Mouse (Mus musculus) ovary, adult 18-20 months (tissue): ENCODE data around the gene Prim2.

Experiments
- DNase-seq: peaks from one replicate; pipeline ENCODE4 v3.0.0; 2022; ENCODE audit warnings: low spot score, mixed read lengths

Gene Prim2

DNA sequence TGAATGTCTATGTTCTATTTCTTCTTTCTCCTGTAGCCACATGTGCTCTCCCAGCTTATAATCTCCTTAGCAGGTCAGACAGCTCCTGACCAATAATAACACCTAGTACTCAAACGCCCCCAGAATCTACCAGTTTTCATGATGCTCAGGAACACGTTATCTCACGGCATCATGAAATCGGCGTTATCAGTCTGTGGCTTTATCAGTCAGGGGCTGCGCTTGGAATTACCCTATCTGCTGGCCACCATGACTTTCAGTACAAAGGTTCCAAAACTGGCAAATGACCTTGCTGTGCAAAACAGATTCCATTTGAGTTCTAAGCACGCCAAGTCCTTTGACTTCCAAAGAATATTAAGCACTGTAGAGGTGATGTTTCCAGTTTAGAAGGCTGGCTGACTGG is 127.9 kb downstream of the Prim2 start:
- peak; percentile 9 for DNase-seq

- DNase-seq, result no peak
These were observed 131.6 kb downstream of the Prim2 start for GRCm38 (mm10) chr1:33537948-33538347.

DNA sequence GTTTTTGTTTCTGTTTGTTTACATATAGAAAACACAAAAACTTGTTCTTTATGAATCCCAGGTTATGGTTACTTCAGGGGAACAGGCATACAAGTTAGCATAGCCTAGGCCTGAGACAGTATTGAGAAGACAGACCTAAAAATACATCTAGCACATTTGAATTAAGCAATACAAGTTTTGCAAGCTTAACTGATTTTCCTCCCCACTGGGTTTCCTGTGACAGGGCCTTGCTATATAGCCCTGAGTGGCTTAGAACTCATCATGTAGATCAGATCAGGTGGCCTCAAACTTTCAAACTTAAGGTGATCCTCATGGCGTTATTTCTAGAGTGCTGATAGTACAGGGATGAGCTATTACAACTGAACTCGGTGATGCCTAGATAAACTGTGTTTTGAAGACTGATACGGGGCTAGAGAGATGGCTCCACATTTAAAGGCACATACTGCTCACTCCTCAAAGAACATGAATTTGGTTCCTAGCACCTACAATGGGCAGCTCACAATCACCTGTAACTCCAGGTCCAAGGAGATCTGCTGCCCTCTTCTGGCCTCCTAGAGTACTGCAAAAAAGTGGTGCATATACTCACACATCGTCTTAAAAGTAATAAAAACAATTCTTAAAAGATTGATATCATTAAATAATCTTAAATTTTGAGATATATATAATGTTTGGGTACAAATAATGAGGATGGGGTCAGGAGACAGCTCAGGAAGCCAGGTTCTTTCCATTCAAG is 133.2 kb downstream of the Prim2 start:
- DNase-seq, result no peak

DNA sequence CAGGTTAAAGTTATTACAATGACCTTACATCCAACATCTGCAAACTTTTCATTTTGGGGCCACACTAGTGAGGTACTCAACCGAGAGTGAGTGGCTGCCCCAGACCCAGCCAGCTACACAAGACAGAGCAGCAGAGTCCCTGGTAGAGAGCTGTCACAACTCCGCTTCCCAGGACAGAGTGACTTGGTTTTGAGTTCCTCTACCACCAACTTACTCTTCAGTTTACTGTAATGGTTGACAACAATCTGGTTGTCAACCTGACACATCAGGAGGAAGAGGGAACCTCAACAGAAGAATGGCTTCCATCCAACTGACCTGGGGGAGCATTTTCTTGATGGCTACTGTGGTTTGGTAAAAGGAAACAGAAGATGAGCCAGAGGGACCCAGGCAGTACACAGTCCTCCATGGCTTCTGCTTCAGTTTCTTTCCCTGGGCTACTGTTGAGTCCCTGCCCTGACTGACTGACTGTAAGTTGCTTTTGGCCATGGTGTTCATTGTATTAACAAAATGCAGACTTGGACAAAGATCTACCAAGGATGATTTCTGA is 134.4 kb downstream of the Prim2 start:
- DNase-seq, result no peak

DNA sequence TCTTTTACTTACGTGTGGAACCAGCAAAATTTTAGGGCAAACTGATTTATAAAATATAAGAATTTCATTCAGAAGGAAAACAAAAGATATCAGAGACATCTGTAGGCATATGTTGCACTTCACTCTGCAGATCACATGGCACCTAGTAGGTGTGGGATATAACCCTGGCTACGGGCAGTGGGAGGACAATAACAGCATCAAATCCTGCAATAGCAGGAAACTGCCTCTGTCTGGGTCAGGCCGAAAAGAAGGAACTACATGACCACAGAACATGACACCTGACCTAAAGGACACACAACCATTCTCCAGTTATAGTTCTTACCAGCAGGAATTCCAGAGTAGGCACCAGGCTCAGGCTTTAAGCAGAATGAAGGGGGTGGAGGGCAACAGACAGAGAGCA is 137.7 kb downstream of the Prim2 start:
- DNase-seq, result no peak

DNA sequence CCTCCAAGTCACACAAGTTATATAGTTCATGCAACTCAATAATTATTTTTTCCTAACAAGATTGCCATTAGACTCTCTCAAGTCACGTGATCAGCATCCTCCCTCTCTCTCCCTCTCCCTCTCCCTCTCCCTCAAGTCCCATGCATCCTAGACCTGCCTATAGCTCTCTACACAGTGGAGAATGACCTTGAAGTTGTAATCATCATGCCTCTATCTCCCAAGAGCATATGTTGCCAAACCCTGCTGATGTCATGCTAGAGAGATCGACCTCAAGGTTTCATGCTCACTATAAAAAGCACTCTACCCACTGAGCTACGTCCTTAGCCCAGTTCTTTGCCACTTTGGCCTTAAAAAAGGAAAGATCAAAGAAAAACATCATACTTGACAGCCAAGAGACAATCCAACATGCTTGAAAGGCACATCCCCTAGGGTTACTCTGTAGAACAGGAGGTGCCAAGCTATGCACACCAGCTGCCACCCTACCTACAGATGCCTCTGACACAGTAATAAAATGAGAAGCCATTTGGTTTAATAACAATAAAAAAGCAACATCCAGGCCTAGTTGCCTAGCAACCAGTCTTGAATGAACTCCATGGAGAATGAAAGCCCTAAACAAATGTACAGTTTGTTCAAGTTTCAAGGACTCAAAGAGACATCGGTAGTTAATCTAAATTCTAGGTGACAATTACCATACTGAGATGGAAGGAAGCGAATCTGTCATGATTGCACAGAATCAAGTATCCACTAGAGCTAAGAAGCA is 138.3 kb downstream of the Prim2 start:
- DNase-seq, result no peak

DNA sequence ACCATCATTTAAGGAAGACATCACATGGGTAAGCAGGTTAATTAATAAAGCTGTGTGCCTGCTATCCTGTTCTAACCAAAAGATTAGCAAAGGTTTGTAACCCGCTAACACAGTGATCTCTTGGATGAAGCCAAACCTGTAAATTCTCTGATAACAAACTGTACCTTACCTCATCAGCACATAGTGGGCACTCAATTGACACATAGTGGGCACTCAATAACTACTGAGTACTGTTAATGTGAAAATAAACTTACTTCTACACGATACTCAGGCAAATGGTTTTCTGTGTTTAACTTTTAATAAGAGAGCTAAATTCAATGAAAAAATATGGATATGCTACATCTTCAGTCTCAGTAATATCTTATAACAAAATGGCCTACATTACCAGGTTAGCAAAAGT is 139.1 kb downstream of the Prim2 start:
- no peak for DNase-seq

DNA sequence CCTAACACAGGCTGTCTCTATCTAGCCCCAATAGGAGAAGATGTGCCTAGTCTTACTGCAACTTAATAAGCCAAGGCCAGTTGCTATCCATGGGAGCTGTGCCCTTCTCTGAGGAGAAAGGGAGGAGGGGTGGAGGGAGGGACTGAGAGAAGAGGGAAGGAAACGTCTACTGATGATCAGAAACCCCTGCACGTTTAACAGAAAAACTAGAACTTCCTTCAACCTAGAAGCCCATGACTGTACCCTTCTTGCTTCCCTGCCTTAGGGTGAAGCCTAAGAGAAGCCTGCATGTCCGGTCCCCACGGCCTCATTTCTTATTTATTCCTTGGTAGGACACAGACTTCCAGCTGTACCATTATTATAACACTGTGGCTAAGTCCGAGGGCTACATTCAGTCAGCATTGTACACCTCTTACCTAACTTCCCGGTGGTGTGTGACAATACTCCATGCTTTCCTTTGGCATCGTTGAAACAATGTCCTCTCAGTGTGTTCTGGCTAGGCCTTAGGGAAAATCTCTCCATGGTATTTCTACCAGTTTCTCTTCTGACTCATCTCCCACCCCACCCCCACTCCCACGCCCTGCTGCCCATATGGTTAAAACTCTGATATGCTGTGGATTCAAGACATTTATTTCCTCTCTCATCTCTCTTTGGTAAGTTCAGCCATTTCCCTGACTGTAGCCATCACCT is 139.9 kb downstream of the Prim2 start:
- DNase-seq, result no peak

GRCm38 (mm10) chr1:33527352-33527863 is 142.2 kb downstream of the Prim2 start:
- DNase-seq, result no peak

GRCm38 (mm10) chr1:33523223-33523622 is 146.4 kb downstream of the Prim2 start:
- DNase-seq, result no peak

DNA sequence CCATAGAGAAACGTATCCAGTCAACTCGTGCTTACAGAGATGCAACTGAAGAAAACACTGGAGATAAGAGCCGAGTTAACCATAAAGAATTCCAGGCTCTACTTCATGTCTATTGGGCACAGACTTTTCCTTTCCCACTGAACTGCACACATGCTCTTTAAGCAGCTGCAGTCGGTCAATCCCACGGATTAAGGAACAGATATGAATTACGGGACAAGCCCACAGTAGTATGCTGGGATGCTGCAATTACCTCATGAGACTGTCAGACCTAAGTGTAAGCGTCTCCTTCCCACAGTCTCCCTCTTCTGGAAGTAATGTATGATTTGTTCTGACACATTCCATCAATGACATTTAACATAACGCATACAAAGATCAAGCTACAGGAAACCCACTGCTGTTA is 154.5 kb downstream of the Prim2 start:
- DNase-seq, result no peak

DNA sequence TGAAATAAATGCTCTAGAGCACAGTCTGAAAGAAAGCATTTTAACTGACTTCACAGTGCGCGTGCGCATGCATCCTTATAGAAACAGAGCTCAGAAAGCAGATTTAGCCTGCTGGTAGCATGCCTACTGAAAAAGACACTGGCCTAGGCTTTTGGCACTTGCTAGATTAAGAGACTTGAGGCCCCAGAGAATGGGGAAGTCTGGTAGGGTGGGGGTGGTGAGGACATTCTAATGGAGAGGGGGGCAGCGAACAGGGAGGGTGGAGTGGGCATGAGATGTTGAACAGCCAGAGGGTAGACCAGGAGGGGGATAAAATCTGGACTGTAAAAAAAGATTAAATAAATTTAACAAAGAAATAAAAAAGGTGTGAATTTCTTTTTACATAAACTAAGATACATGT is 158.3 kb downstream of the Prim2 start:
- no peak for DNase-seq

GRCm38 (mm10) chr1:33504371-33504770 is 165.2 kb downstream of the Prim2 start:
- no peak for DNase-seq

- no peak for DNase-seq
These were observed 166.7 kb downstream of the Prim2 start for GRCm38 (mm10) chr1:33502890-33503289.

DNA sequence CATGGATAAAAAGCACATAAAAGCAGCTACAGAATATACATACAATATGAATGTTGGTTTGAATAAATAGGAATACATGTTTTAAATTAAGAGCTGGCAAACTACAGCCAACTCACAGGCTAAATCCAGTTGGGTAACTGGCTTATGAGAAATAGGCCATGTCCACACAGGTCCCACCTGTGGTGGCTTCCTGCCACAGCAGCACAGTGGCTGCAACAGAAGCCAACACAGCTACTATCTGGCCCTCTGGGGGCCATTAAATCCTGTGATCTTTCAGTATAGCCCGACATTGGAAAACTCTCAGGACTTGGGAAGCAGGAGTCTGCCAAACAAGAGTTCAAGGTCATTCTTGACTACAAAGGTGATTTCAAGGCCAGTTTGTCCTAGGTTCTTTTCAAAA is 167.3 kb downstream of the Prim2 start:
- no peak for DNase-seq

DNA sequence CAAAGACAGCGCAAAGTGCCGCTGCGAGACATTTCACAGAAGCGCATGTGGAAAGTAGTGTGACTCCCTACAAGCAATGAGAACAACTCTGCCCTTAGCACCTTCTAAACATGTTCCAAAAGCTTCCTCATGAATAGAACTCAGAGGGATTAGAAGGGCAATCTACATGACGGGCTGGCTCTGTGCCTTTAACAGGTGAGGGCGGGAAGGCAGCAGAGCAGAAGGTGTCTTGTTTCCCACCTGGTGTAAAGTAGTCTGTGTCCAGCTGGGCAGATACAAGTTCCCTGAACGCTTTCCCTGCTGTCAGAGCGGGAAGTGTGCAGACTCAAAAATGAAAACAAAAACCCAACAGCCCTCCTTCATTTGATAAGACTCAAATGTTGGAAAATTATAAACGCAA is 169.5 kb downstream of the Prim2 start:
- DNase-seq, result no peak

GRCm38 (mm10) chr1:33499603-33500002 is 170.0 kb downstream of the Prim2 start:
- DNase-seq, result no peak

- DNase-seq, result no peak
These were observed 173.5 kb downstream of the Prim2 start for GRCm38 (mm10) chr1:33496128-33496527.

GRCm38 (mm10) chr1:33495586-33495985 is 174.0 kb downstream of the Prim2 start:
- DNase-seq, result no peak

- DNase-seq, result no peak
These were observed 174.4 kb downstream of the Prim2 start for GRCm38 (mm10) chr1:33495203-33495553.

GRCm38 (mm10) chr1:33494524-33495202 is 174.9 kb downstream of the Prim2 start:
- no peak for DNase-seq

GRCm38 (mm10) chr1:33490220-33490619 is 179.4 kb downstream of the Prim2 start:
- DNase-seq, result no peak
